Mouse (Mus musculus) intestine, embryonic 14.5 days (tissue): ENCODE measurements around the gene Asb2. TPM values are rescaled to one million over a fixed set of nuclear protein-coding genes. Genes with fewer than 3 reads are reported as not detected.

Experiments
- ATAC-seq: fragments of 200-750 bp; cut with Nextera tagmentation; replicated peaks from 2 replicates; pipeline ENCODE4 v1.8.0; 2017; ENCODE audit warnings: low read depth, moderate number of reproducible peaks, moderate TSS enrichment, moderate library complexity; ENCODE audit not compliant: low FRiP score, low TSS enrichment
- DNase-seq: peaks from one replicate; pipeline ENCODE4 v3.0.0-alpha.2; 2018; ENCODE audit warnings: low spot score
- H3K27ac ChIP-seq: fragments of 300-500 bp; sonication (generic); 2 replicates; pipeline ENCODE4 v1.5.1; 2014; ENCODE audit warnings: low read depth, mild to moderate bottlenecking, control low read depth
- H3K27me3 ChIP-seq: fragments of 300-500 bp; sonication (generic); replicated peaks from 2 replicates; pipeline ENCODE4 v1.6.1; 2014; ENCODE audit warnings: low read length, control low read depth; ENCODE audit not compliant: control insufficient read depth, insufficient read depth
- H3K36me3 ChIP-seq: fragments of 300-500 bp; sonication (generic); 2 replicates; pipeline ENCODE4 v1.6.1; 2014; ENCODE audit warnings: low read length, control low read depth; ENCODE audit not compliant: control insufficient read depth, insufficient read depth
- H3K4me1 ChIP-seq: fragments of 300-500 bp; sonication (generic); replicated peaks from 2 replicates; pipeline ENCODE4 v1.6.1; 2014; ENCODE audit warnings: low read length, control low read depth, mixed read lengths; ENCODE audit not compliant: control insufficient read depth, insufficient read depth
- H3K4me2 ChIP-seq: fragments of 300-500 bp; sonication (generic); 2 replicates; pipeline ENCODE4 v1.6.1; 2014; ENCODE audit warnings: low read length
- H3K4me3 ChIP-seq: fragments of 300-500 bp; sonication (generic); 2 replicates; pipeline ENCODE4 v1.5.1; 2014; ENCODE audit warnings: low read depth, low read length, control low read depth, mixed read lengths
- H3K9ac ChIP-seq: fragments of 300-500 bp; sonication (generic); 2 replicates; pipeline ENCODE4 v1.6.1; 2014; ENCODE audit warnings: mild to moderate bottlenecking, low read length
- H3K9me3 ChIP-seq: fragments of 300-500 bp; sonication (generic); 2 replicates; pipeline ENCODE4 v1.6.1; 2016; ENCODE audit warnings: low read length, control low read depth; ENCODE audit not compliant: control insufficient read depth
- WGBS: fragments of 180-500 bp; shearing (Covaris S2); extraction: QIAGEN DNeasy Blood & Tissue Kit; methylation state at CpG from one replicate; pipeline ENCODE4 v1.1.7; 2014; 5-methylcytosine and 5-hydroxymethylcytosine counted together
- polyA plus RNA-seq: library from polyadenylated mRNA; unstranded; fragments of >200 nt; fragmentation: Nextera tagmentation; extraction: Ambion mirVana; gene quantifications from 2 replicates; pipeline ENCODE4 v1.2.1, GENCODE M21; 2014

Asb2 gene
- polyA plus RNA-seq, 1 experiment from 2014 or later = 24.1 TPM

DNA sequence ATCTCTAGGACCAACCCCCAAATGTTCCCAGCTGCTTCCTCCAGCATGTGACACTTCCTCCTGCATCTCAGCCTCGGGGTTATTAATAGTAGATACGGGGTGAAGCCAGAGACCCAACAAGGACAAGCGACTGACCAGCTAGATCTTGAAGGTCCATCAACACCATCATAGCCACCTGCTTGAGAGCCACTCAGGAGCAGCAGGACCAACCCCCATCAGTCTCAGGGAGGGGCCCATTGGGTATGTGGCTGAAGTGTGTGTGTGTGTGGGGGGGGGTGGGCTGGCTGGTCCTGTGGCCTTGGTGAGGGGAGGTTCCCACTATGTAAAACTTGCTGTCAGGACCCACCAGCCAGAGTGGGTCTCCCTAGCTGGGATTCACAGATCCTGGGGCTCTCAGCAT, 19.0 kb downstream of the Asb2 start:
- ATAC-seq (no peak), DNase-seq (no peak)
- no peaks in the 10 kb centered on the region for H3K27me3 ChIP-seq
- no peak overlapping the region for H3K4me2 ChIP-seq
- no peak overlapping the region for H3K4me3 ChIP-seq
- 77% methylated on average over 3 of the region's 3 CpGs for WGBS
- no peaks in the 10 kb centered on the region for H3K36me3 ChIP-seq
- no peak overlapping the region for H3K9ac ChIP-seq
- no peaks in the 10 kb centered on the region for H3K9me3 ChIP-seq
- 0 out of 2 replicates have a peak, but pooled peaks cover 2% of the 10 kb centered on the region for H3K4me1 ChIP-seq
- H3K27ac ChIP-seq = no peak overlapping the region

DNA sequence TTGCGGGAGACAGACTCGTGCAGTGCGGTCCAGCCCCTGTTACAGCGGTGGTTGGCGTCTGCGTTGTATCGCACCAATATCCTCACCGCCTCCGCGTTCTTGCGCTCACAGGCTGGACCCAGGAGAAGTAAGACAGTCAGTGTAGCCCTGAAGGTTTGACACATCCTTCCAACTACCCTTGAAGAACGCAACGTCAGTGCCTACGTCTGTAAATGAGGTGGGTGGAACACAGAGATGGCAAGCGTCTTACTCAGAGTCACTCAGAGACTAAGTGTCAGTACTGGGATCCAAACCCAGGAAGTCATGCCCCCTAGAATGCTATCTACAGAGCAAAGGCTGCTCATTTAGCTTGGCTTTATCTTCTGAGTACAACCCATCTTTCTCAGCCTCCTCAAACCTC, 22.4 kb downstream of the Asb2 start:
- Histone ChIP-seq H3K36me3 (no peaks in the 10 kb centered on the region), H3K4me1 (0 out of 2 replicates have a peak, but pooled peaks cover 2% of the 10 kb centered on the region), H3K4me2 (no peak overlapping the region), H3K27me3 (no peaks in the 10 kb centered on the region), H3K4me3 (no peak overlapping the region), H3K9ac (no peak overlapping the region), H3K27ac (no peak overlapping the region), H3K9me3 (no peaks in the 10 kb centered on the region)
- no peak for DNase-seq
- no peak for ATAC-seq
- WGBS = 95% methylated on average over 15 of the region's 15 CpGs

DNA sequence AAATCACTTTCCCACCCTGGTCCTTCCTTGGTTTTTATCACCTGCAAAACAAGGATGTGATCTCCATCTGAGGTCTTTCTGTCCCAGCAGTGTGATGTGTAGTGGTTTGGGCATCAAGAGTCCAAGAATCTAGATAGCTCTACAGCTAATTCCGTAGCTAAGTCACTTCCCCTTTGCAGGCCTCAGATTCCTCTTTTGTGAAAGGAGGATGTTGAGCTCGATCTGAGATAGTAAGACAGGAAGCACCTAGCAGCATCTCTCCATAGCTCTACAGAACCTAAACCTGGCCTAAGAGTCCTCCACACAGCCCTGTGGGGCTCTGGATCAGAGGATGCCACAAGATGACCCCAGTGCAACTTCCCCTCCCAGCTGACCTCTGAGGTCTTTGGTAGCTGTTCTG, 22.9 kb downstream of the Asb2 start:
- H3K4me1 ChIP-seq = 0 out of 2 replicates have a peak, but pooled peaks cover 2% of the 10 kb centered on the region

DNA sequence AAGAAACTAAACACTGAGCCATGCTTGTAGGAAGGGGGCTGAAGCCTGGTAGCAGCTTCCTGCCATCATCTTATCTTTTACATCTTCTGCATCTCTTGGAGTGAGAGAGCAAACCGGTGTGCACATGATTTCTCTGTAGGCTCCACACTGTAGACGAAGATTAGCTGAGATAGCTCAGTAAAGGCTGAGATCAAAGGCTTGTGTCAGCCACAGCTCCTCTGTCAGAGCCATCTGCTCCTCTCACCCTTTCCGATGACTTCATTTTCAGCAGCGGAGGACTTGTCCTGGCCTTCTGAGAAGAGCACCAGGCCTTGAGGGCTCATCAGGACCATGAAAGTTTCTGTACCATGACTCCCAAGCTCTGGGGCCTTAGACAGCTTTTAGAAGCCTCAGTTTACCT, 24.3 kb downstream of the Asb2 start:
- Histone ChIP-seq H3K27me3 (no peaks in the 10 kb centered on the region), H3K4me3 (no peak overlapping the region)
- WGBS = 45% methylated on average over 4 of the region's 4 CpGs

More for the DNA sequence above, 22.9 kb downstream of the Asb2 start:
- H3K27ac ChIP-seq = no peak overlapping the region
- H3K27me3 ChIP-seq = no peaks in the 10 kb centered on the region
- ATAC-seq (no peak), DNase-seq (no peak)
- 81% methylated on average over 2 of the region's 2 CpGs for whole genome bisulfite sequencing
- H3K9ac ChIP-seq = no peak overlapping the region
- H3K36me3 ChIP-seq = no peaks in the 10 kb centered on the region
- no peak overlapping the region for H3K4me3 ChIP-seq
- no peaks in the 10 kb centered on the region for H3K9me3 ChIP-seq
- H3K4me2 ChIP-seq = no peak overlapping the region

GRCm38 (mm10) chr12:103328448-103329191, 27.2 kb downstream of the Asb2 start:
- no peak overlapping the region for H3K4me3 ChIP-seq
- WGBS = 64% methylated on average over 7 of the region's 7 CpGs
- H3K36me3 ChIP-seq = no peaks in the 10 kb centered on the region
- DNase-seq (no peak), ATAC-seq (no peak)
- peaks cover 14% of the 10 kb centered on the region for H3K27me3 ChIP-seq
- H3K9me3 ChIP-seq = no peaks in the 10 kb centered on the region
- H3K27ac ChIP-seq = no peak overlapping the region
- no peak overlapping the region for H3K9ac ChIP-seq
- H3K4me2 ChIP-seq = no peak overlapping the region
- no peaks in the 10 kb centered on the region for H3K4me1 ChIP-seq

More for the DNA sequence above, 24.3 kb downstream of the Asb2 start:
- no peak for DNase-seq
- no peak for ATAC-seq
- no peak overlapping the region for H3K27ac ChIP-seq
- no peak overlapping the region for H3K4me2 ChIP-seq
- no peaks in the 10 kb centered on the region for H3K36me3 ChIP-seq
- H3K4me1 ChIP-seq = no peaks in the 10 kb centered on the region
- H3K9ac ChIP-seq = no peak overlapping the region
- H3K9me3 ChIP-seq = no peaks in the 10 kb centered on the region

- Histone ChIP-seq H3K27ac (no peak overlapping the region), H3K4me1 (no peaks in the 10 kb centered on the region), H3K9me3 (no peaks in the 10 kb centered on the region), H3K36me3 (no peaks in the 10 kb centered on the region), H3K4me3 (no peak overlapping the region), H3K27me3 (peaks cover 15% of the 10 kb centered on the region), H3K4me2 (no peak overlapping the region), H3K9ac (no peak overlapping the region)
- 40% methylated on average over 7 of the region's 7 CpGs for WGBS
- ATAC-seq = no peak
- DNase-seq = no peak
Measured at GRCm38 (mm10) chr12:103327107-103327506, 28.7 kb downstream of the Asb2 start.

GRCm38 (mm10) chr12:103326569-103326968, 29.2 kb downstream of the Asb2 start:
- no peaks in the 10 kb centered on the region for H3K4me1 ChIP-seq
- no peak overlapping the region for H3K9ac ChIP-seq
- ATAC-seq (no peak), DNase-seq (no peak)
- no peaks in the 10 kb centered on the region for H3K9me3 ChIP-seq
- WGBS = 77% methylated on average over 4 of the region's 4 CpGs
- H3K27ac ChIP-seq = no peak overlapping the region
- H3K4me2 ChIP-seq = no peak overlapping the region
- H3K36me3 ChIP-seq = no peaks in the 10 kb centered on the region
- no peak overlapping the region for H3K4me3 ChIP-seq
- peaks cover 15% of the 10 kb centered on the region for H3K27me3 ChIP-seq

GRCm38 (mm10) chr12:103325156-103325857, 30.5 kb downstream of the Asb2 start:
- Histone ChIP-seq H3K27ac (no peak overlapping the region), H3K4me1 (no peaks in the 10 kb centered on the region), H3K36me3 (no peaks in the 10 kb centered on the region), H3K27me3 (peaks cover 15% of the 10 kb centered on the region), H3K9ac (no peak overlapping the region), H3K4me3 (peak overlapping the region; percentile 22), H3K4me2 (peak overlapping the region; percentile 52), H3K9me3 (no peaks in the 10 kb centered on the region)
- ATAC-seq (peak; percentile 92), DNase-seq (peak; percentile 92)
- WGBS = 9% methylated on average over 60 of the region's 60 CpGs
